Mouse (Mus musculus) cerebellum, adult 8-10 months (tissue): ENCODE measurements around the gene Pf4.

Experiments
- DNase-seq: peaks from one replicate; pipeline ENCODE4 v3.0.0; 2022

The Pf4 gene

DNA sequence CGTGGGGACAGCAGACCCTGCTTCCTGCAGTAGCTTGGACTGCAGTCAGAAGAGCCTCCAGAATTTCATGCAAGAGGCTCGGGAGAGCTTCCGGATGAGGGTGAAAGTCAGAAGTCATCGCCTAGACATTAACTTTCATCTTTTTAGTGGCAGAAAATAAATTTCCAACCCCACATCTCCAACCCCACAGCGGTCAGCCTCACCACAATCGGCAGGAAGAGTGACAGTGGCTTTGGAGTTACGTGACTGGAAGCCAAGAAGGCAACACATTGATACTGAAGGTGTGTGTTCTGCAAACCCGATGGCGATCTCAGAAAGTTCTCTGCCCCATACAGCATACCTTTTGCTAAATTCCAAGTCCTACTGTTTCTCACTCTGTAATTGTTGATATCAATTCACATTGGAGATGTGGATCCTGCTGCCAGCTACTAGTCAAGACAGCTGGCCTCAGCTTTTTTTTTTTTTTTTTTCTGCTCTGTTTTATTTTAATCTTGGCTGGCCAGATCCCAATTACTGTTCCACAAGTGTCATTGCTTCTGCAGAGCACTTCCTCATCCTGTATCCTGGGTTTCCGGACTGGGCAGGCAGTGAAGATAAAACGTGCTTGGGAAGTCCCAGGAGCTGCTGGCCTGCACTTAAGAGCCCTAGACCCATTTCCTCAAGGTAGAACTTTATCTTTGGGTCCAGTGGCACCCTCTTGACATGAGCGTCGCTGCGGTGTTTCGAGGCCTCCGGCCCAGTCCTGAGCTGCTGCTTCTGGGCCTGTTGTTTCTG is at the start of gene Pf4:
Gene Pf4 (plus strand): TSS at position 556 of the 774 bp plus-strand sequence.
- no peak for DNase-seq

DNA sequence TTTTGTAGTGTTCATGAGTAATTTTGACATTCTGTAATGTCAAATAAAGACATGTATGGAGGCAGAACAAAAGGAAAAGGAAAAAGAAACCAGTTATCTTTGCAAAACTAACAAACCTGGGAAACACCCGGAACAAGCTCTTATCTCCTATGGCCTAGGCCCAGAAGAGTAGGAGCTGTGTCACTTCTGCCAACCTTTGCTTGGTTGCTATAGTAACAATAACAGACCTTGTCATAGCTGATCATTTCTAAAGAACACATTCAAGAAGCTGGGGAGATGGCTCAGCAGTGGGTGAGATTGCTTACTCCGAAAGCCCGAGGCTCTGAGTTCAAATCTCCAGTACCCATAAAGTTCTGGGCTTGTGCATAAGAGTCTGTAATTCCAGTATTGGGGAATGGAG is 49.6 kb upstream of the Pf4 start:
- DNase-seq = no peak

GRCm38 (mm10) chr5:90728254-90728653 is 44.0 kb upstream of the Pf4 start:
- no peak for DNase-seq

GRCm38 (mm10) chr5:90731480-90731879 is 40.8 kb upstream of the Pf4 start:
- DNase-seq = peak; percentile 42

GRCm38 (mm10) chr5:90742029-90742428 is 30.2 kb upstream of the Pf4 start:
- no peak for DNase-seq

- no peak for DNase-seq
Measured at GRCm38 (mm10) chr5:90753934-90754333, 18.3 kb upstream of the Pf4 start.

- no peak for DNase-seq
Measured at GRCm38 (mm10) chr5:90758020-90758605, 14.1 kb upstream of the Pf4 start.

DNA sequence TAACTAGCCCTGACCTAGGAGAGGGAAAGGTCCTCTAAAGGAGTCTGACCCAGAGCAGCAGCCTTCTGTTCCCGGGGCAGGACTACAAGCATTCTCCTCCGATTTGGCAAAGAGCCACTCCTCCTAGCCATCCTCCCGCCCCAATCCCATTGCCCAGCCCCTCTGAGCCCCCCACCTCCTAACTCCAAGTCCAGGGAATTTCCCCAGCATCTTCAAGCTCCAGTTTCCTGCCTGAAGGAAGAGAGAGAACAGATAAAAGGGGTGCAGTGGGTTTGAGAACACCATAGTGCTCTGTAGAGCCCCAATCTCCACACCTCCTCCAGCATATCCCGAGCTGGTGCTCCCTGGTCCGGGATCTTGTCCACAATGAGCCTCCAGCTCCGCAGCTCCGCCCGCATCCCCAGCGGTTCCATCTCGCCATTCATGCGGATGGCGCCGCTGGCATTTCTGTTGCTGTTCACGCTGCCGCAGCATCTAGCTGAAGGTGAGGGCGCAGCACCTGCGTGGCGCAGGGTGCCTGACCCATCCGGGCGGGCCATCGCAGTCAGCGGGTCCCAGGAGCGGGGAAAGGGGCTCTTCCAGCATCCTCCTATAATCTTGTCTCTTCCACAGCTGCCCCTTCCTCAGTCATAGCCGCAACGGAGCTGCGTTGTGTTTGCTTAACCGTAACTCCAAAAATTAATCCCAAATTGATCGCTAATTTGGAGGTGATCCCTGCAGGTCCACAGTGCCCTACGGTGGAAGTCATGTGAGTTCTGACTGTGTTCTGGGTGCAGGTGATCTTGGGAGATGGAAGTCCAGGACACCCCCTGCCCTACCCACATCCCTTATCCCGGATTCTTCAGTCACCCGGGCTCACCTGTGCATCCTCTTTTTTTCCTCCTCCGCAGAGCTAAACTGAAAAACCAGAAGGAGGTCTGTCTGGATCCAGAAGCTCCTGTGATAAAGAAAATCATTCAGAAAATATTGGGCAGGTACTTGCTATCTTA is 12.9 kb upstream of the Pf4 start, which contains the start of gene Cxcl5:
Gene Cxcl5 (plus strand): TSS at position 284 of the 989 bp plus-strand sequence.
- no peak for DNase-seq

DNA sequence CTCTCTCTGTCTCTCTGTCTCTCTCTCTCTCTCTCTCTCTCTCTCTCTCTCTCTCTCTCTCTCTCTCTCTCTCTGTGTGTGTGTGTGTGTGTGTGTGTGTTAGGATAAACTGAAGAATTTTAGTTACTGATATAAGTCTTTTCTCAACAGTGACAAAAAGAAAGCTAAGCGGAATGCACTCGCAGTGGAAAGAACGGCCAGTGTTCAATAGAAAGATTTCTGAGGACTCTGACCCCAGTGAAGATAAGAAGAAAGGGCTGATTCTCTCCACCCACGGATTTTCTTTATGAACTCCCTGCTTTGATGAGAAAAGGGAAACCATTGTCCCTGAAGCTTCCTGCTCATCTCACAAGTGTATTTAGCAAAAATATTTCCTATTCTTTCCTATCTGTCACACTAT is 11.9 kb upstream of the Pf4 start:
- no peak for DNase-seq

- no peak for DNase-seq
Measured at GRCm38 (mm10) chr5:90760844-90761243, 11.4 kb upstream of the Pf4 start.

GRCm38 (mm10) chr5:90761834-90762233 is 10.4 kb upstream of the Pf4 start:
- no peak for DNase-seq

DNA sequence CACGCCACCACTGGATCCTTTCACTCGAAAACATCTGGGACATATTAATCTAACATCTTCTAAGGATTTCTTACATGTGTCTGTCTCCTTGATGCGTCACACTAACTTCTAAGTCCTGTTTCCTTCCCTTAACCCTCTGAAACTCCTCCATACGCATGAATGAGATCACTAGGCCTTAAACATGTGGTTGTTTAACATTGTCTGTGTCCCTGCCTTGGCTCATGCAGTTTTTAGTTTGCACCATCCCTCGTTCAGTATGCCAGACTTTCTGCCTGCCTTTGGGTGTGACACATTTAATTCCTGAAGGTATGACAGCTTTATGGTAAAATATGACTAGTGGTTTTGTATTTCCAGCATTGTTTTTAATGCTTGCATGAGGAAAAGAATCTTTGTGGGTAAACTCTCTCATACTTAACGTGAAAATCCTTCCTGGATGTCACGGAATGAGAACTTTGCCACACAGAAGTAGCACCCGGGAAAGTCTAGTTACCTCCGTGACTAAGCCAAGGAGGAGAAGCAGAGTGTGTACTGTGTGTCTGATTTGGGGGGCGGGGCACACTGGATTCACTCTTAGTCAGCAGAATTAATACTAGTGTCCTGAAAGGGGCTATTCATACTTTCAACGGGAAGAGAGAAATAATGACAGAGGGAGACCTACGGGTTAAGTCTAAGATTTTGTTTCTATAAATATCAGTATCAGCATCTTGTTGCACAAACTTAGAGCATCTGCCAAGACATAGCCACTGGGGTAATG is 8.1 kb upstream of the Pf4 start:
- DNase-seq = no peak

- no peak for DNase-seq
Measured at GRCm38 (mm10) chr5:90765821-90766606, 6.2 kb upstream of the Pf4 start.

DNA sequence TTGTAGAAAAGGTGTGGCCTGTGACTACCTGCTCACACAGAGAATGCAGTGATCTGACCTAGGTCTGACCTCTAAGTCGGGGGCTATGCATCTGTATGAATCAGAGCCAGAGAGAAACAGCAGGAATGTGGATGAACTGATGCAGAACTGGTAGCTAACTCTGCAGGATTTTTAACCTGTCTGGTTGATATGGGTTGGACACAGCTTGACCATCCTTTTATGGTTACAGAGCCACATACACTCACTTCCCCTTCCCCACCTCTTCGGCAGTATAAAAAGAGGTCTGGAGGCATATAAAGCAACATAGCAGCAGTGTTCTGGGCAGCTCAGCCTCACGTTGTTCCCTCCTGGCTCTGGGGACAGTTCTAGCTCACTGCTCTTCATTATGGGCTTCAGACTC is 4.0 kb upstream of the Pf4 start, which contains the start of gene Ppbp:
Gene Ppbp (plus strand): TSS at position 301 of the 400 bp plus-strand sequence.
- DNase-seq = no peak

GRCm38 (mm10) chr5:90771369-90771768 is 866 bp upstream of the Pf4 start:
- DNase-seq = no peak

DNA sequence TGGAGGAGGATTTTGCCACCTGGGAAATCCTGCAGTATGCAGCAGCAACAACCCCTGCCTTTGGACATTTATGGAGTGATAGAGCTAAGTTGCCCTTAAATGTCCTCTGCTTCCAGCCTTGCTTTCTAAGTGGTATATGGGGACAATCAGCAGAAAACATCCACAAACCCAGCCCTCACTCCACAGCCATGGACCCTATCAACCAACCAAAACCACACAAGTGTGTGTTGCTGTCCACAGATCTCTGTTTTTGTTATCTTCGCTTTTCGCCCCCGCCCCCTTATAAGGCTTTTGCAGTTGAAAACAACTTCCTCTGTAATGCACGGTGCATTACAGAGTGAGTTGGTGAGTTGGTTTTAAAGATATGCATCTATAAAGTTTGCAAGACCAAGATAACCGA is 3.3 kb downstream of the Pf4 start:
- DNase-seq = no peak

- no peak for DNase-seq
Measured at GRCm38 (mm10) chr5:90777621-90778020, 5.4 kb downstream of the Pf4 start.

GRCm38 (mm10) chr5:90778856-90779255 is 6.6 kb downstream of the Pf4 start:
- no peak for DNase-seq

- no peak for DNase-seq
Measured at GRCm38 (mm10) chr5:90783697-90784096, 11.5 kb downstream of the Pf4 start.

GRCm38 (mm10) chr5:90785659-90786588 is 13.7 kb downstream of the Pf4 start, which contains the start of gene Cxcl3:
Gene Cxcl3, plus strand, starts transcription at chr5:90786103.
- DNase-seq = no peak
